Mouse (Mus musculus) heart, adult 11 months (tissue): ENCODE data around the gene Tubd1.
"Not testable (repeated sequence)": the region's sequence is repeated elsewhere in the genome, so short reads cannot be mapped to it uniquely, and the experiment has no call there.

Experiments
- DNase-seq: peaks from one replicate; pipeline ENCODE4 v3.0.0; 2022

Tubd1 gene

GRCm38 (mm10) chr11:86544639-86545299, at the start of gene Tubd1, which contains the start of gene Rps6kb1:
Gene Tubd1 (plus strand): TSS chr11:86544991.
Gene Rps6kb1 (minus strand): TSS chr11:86544805.
- DNase-seq = peak; percentile 100

DNA sequence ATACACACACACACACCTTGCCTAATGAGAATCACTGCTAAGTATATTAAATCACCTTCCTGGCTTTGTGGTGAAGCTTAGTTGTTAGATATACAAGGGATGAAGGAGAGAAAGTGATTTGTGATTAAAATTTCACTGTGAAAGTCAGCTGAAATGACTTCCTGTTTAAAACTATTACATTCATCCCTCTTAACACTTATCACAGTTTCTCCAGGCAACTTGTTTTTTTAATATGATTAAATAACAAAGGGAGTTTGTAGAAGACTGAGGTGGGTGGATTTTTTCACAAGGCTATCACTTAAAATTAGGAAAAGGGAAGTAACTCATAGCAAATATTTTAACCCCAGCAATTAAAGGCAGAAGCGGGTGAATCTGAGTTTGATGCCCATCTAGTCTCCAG, 47.4 kb upstream of the Tubd1 start:
- peak; percentile 17 for DNase-seq

DNA sequence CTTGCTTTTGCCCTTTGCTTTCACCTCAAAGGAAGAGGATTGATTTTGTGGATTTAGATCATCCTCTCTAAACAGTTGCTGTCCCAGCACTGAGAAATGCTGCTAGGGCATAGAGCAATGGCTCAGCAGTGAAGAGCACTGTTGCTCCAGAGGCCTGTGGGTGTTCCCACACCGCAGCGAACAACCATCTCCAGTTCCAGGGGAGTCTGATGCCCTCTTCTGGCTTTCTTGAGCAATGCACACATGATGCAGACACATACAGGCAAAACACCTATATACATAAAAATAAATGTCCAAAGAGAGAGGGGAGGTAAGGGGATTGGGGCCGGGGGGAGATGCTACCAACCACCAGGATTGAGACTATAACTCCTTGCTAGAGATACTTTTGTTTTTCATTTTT, 46.9 kb upstream of the Tubd1 start:
- DNase-seq = peak; percentile 43

DNA sequence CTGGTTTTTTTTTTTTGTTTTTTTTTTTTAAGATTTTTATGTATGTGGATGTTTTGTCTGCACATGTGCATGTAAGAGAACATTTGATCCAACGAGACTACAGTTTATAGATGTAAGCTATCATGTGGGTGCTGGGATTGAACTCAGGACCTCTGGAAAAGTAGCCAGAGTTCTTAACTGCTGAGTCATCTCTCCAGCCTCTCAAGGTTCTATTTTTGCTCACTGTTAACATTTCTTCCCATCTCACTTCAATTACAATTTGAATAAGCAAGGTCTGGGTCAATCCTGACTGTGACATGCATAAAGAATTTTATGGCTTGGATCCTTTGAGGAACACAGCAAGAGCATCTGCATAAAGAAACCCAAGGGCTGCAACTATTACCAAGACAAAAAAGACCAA, 44.0 kb upstream of the Tubd1 start:
- peak; percentile 16 for DNase-seq

- DNase-seq = peak; percentile 62
Measured at GRCm38 (mm10) chr11:86503121-86503520, 41.7 kb upstream of the Tubd1 start.

DNA sequence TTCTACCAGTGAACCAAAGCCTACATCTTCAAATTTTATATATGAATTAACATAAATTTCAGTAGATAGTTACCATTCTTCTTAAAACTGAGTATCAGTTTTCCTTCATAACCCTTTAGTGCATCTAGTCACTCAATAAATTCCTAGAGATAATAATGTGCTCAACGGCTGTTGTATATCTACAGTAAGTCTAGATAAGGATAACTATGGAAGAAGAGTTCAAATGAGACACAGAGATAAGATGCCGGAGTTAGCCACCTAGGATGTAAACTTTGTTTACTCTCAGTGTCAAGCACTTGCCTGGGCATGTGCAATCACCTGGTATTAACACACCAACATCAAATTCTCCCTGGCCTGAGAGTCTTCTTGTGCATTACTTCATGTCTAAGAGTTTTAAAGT, 37.5 kb upstream of the Tubd1 start:
- DNase-seq = no peak

GRCm38 (mm10) chr11:86507991-86508390, 36.8 kb upstream of the Tubd1 start:
- no peak for DNase-seq

- no peak for DNase-seq
Measured at GRCm38 (mm10) chr11:86516620-86517019, 28.2 kb upstream of the Tubd1 start.

- DNase-seq = no peak
Measured at GRCm38 (mm10) chr11:86517229-86517628, 27.6 kb upstream of the Tubd1 start.

- DNase-seq = no peak
Measured at GRCm38 (mm10) chr11:86519751-86520150, 25.0 kb upstream of the Tubd1 start.

GRCm38 (mm10) chr11:86527528-86527927, 17.3 kb upstream of the Tubd1 start:
- no peak for DNase-seq

- peak; percentile 62 for DNase-seq
Measured at GRCm38 (mm10) chr11:86532834-86533233, 12.0 kb upstream of the Tubd1 start.

- not testable (repeated sequence) for DNase-seq
Measured at GRCm38 (mm10) chr11:86533302-86533701, 11.5 kb upstream of the Tubd1 start.

- no peak for DNase-seq
Measured at GRCm38 (mm10) chr11:86534201-86534910, 10.4 kb upstream of the Tubd1 start.

- no peak for DNase-seq
Measured at GRCm38 (mm10) chr11:86538786-86539185, 6.0 kb upstream of the Tubd1 start.

DNA sequence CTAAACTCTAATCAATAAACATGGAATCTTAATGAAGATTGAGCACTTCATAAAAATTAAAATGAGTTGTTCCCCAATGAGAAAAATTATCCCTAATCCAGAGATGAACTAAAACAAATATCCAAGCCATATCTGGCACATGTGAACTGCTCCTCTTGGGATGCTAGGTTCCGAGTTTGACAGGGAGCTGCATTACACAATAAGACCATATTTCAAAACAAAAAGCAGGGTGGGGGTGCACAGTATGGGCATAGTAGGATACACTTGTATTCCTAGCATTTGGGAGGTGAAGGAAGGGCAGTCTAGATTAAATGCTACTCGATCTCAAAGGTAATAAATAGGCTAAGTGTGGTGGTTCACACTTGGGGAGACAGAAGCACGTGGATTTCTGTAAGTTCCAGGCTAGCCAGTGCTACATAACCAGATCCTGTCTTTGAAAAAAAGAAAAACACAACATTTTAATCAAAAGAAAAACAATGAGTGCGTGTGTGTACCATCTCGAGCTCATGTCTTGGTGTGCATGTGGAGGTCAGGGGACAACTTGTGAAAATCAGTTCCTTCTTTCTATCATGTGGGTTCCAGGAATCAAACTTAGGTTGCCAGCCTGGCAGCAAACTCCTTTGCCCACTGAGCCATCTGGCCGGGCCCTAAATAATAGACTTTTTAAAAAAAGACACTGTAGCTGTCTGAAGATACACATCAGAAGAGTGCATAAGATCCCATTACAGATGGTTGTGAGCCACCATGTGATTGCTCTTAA, 4.9 kb upstream of the Tubd1 start:
- peak; percentile 48 for DNase-seq

DNA sequence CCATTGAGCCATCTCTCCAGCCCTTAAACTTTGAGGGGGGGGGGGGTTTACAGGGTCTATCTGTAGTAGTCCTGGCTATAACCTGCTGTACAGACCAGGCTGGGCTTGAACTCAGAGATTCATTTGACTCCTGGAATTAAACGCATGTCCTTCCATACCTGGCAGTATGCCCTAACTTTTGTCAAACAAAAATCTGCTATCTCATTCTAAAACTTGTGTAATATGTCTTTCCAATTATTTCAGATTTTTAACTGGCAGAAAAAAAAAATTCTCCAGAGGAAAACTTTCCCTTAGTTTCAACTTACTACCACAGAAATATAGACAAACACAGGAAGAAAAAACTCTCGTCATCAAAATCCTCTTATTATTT, 4.3 kb upstream of the Tubd1 start:
- DNase-seq = no peak

- peak; percentile 34 for DNase-seq
Measured at GRCm38 (mm10) chr11:86542851-86543250, 1.9 kb upstream of the Tubd1 start.

GRCm38 (mm10) chr11:86543960-86544638, 692 bp upstream of the Tubd1 start:
- no peak for DNase-seq

GRCm38 (mm10) chr11:86545556-86545955, 765 bp downstream of the Tubd1 start:
- DNase-seq = peak; percentile 87

DNA sequence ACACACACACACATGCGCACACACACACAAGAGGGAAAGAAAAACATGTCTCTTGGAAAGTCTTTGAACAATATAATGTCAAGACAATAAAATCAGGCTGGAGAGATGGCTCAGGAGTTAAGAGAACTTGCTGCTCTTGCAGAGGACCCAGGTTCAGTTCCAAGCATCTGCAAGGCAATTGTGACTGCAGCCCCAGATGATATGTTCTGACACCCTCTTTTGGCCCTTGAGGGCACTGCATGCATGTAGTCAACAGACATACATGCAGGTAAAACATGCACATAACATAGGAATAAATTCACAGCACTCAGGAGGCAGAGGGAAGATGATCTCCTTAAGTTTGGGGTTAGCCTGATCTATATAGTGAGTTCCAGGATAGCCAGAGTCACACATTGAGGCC, 2.6 kb downstream of the Tubd1 start:
- peak; percentile 64 for DNase-seq

GRCm38 (mm10) chr11:86553525-86553924, 8.7 kb downstream of the Tubd1 start:
- peak; percentile 62 for DNase-seq

- no peak for DNase-seq
Measured at GRCm38 (mm10) chr11:86558258-86558657, 13.5 kb downstream of the Tubd1 start.
